Mouse (Mus musculus) heart, embryonic 12.5 days (tissue): Measurements from ENCODE around the gene Myog. TPM values are rescaled to one million over a fixed set of nuclear protein-coding genes. Genes with fewer than 3 reads are reported as not detected.

Source experiments
- ATAC-seq: fragments of 200-750 bp; cut with Nextera tagmentation; 2 replicates; pipeline ENCODE4 v1.8.0; 2017; ENCODE audit warnings: moderate TSS enrichment, moderate library complexity; ENCODE audit not compliant: insufficient number of reproducible peaks, low FRiP score
- H3K27ac ChIP-seq: fragments of 300-500 bp; sonication (generic); 2 replicates; pipeline ENCODE4 v1.5.1; 2016; ENCODE audit warnings: mild to moderate bottlenecking, moderate library complexity; ENCODE audit not compliant: poor library complexity, severe bottlenecking
- H3K27me3 ChIP-seq: fragments of 300-500 bp; sonication (generic); replicated peaks from 2 replicates; pipeline ENCODE4 v1.6.1; 2016; ENCODE audit warnings: mild to moderate bottlenecking, moderate library complexity
- H3K36me3 ChIP-seq: fragments of 300-500 bp; sonication (generic); 2 replicates; pipeline ENCODE4 v1.6.1; 2016; ENCODE audit warnings: mild to moderate bottlenecking, moderate library complexity
- H3K4me1 ChIP-seq: fragments of 300-500 bp; sonication (generic); replicated peaks from 2 replicates; pipeline ENCODE4 v1.6.1; 2016; ENCODE audit warnings: mild to moderate bottlenecking
- H3K4me2 ChIP-seq: fragments of 300-500 bp; sonication (generic); 2 replicates; pipeline ENCODE4 v1.6.1; 2016; ENCODE audit warnings: mild to moderate bottlenecking, moderate library complexity
- H3K4me3 ChIP-seq: fragments of 300-500 bp; sonication (generic); 2 replicates; pipeline ENCODE4 v1.5.1; 2016; ENCODE audit warnings: mild to moderate bottlenecking
- H3K9ac ChIP-seq: fragments of 300-500 bp; sonication (generic); 2 replicates; pipeline ENCODE4 v1.6.1; 2016; ENCODE audit warnings: mild to moderate bottlenecking, moderate library complexity
- H3K9me3 ChIP-seq: fragments of 300-500 bp; sonication (generic); replicated peaks from 2 replicates; pipeline ENCODE4 v1.6.1; 2016; ENCODE audit warnings: mild to moderate bottlenecking, moderate library complexity
- WGBS: fragments of 180-500 bp; shearing (Covaris S2); methylation state at CpG from one replicate; pipeline ENCODE4 v1.1.7; 2016; 5-methylcytosine and 5-hydroxymethylcytosine counted together
- polyA plus RNA-seq: library from polyadenylated mRNA; unstranded; fragments of >200 nt; fragmentation: Nextera tagmentation; extraction: Ambion mirVana; gene quantifications from 2 replicates; pipeline ENCODE4 v1.2.1, GENCODE M21; 2016

Gene Myog
- polyA plus RNA-seq, 1 experiment from 2014 or later: 1.2 TPM

DNA sequence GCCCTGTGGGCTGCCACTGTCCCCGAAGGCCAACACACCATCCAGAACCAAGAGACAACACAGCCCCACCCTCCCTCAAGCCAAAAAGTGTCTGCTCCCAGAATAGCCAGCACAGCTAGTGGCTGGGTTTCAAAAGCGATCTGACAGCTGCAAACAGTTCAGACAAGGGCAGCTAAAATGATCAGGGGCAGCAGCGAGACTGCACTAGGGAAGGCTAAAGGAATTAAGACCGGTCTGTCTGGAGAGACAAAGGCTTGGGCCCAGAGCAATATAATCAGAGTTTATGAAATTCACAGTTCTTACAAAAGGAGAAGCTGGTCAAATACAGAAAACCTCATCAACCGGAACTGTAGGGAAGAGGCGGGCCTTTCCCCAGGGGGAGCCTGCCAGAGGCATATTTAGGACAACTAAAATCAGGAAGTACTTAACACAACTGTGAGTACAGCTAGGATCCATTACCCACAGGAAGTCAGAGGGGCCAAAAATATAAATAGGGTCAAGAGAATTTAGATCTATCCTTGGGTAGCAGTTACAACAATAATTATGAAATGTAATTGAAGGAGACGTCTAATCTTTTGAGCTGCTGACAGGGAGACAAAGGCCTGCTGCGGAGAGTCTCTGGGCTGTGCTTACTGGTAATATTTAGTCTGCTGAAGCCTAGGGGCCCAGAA lies 12.9 kb downstream of the Myog start:
- Histone ChIP-seq H3K36me3 (peaks cover 25% of the 10 kb centered on the region), H3K27ac (peak overlapping the region; percentile 91), H3K4me3 (no peak overlapping the region), H3K4me2 (0 out of 2 replicates have a peak overlapping the region, but pooled peaks have one; percentile 14), H3K9me3 (no peaks in the 10 kb centered on the region), H3K27me3 (peaks cover 14% of the 10 kb centered on the region), H3K4me1 (peaks cover 38% of the 10 kb centered on the region), H3K9ac (peak overlapping the region; percentile 48; the same call in 1 of the 2 replicates)
- 0 out of 2 replicates have a peak, but pooled peaks have one; percentile 43 for ATAC-seq
- WGBS: 29% methylated on average over 8 of the region's 8 CpGs

DNA sequence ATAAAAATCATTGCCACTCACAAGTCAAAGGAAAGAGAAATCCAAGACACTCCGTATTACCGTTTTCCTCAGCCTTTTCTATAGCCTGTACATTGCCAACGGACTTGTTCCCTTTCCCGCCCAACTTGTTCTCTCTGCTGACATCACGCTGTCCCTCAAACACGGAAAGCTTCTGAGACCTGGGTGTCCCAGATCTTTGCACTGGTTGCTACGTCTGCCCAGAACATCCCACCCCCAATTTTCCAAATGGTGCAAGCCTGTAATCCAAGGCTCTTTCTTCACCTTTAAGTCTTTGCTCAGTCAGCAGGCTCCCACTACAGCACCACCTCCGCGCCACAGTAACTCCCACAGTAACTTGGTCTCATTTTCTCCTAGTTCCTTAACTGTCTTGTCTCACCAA lies 15.2 kb downstream of the Myog start:
- peaks cover 21% of the 10 kb centered on the region for H3K4me1 ChIP-seq
- H3K36me3 ChIP-seq: peaks cover 38% of the 10 kb centered on the region
- ATAC-seq: no peak
- 91% methylated on average over 9 of the region's 9 CpGs for WGBS
- no peak overlapping the region for H3K4me2 ChIP-seq
- H3K9ac ChIP-seq: no peak overlapping the region
- no peak overlapping the region for H3K4me3 ChIP-seq
- H3K9me3 ChIP-seq: no peaks in the 10 kb centered on the region
- no peak overlapping the region for H3K27ac ChIP-seq
- peaks cover 4% of the 10 kb centered on the region; the same call in 1 of the 2 replicates for H3K27me3 ChIP-seq

DNA sequence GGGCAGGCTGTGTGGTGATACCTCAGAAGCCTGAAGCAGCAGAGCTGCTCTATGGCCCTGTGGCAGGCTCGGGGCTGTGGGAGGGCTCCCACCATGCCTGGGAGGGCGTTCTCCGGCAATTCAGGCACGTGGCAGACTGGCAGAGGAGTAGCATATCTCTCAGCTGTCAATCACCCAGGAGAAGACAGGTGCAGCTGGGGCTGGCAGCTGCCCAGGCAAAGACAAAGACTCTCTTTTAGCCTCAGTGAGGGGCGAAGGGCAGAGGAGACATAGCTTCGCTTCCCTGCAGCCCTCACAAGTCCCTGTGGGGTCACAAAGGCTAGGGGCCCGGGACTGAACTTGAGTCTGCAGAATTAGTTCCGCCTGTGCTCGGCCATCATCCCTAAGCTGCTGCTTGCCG lies 17.6 kb downstream of the Myog start:
- ATAC-seq: no peak
- no peak overlapping the region for H3K4me2 ChIP-seq
- 75% methylated on average over 10 of the region's 10 CpGs for WGBS
- no peak overlapping the region for H3K27ac ChIP-seq
- peaks cover 60% of the 10 kb centered on the region for H3K36me3 ChIP-seq
- no peaks in the 10 kb centered on the region for H3K9me3 ChIP-seq
- no peaks in the 10 kb centered on the region for H3K27me3 ChIP-seq
- H3K9ac ChIP-seq: no peak overlapping the region
- H3K4me3 ChIP-seq: no peak overlapping the region
- H3K4me1 ChIP-seq: peaks cover 14% of the 10 kb centered on the region

DNA sequence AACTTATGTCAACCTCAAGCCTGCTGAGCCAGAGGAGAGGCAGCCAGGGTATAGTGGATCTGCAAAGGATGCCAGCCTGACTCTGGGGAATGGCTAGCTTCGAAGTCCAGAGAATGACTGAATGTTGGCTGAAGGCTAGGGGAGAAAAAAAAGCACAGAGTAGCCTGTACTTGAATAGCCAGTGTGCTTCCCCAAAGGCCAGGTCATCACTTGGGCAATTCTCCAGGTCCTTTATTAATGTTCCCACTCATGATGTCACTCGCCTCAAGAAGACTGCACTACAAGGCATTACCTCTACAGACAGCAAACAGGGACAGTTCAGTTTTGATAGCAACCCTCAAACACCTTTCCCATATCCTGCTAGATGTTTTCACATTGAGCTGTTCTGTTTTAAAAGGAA lies 20.5 kb downstream of the Myog start:
- Histone ChIP-seq H3K27me3 (no peaks in the 10 kb centered on the region), H3K4me1 (no peaks in the 10 kb centered on the region), H3K9ac (no peak overlapping the region), H3K36me3 (peaks cover 55% of the 10 kb centered on the region), H3K4me2 (no peak overlapping the region), H3K27ac (no peak overlapping the region), H3K4me3 (no peak overlapping the region), H3K9me3 (no peaks in the 10 kb centered on the region)
- 80% methylated on average over 2 of the region's 2 CpGs for WGBS
- ATAC-seq: no peak

DNA sequence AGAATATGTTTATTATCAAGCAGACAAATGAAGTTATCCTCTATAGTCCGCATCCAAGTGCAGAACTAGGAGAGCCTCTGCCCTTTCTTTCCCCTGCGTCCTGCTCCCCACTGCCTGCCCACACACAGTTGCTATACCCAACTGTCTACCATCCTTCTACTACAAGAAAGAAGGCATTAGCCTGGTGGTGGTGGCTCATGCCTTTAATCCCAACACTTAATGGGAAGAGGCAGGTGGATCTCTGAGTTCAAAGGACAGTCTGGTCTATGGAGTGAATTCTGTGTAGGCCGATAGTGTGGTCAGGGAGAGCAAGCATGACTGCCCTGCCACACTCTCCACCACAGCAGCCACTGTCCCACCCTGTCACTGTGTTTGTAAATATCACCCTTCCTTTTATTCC lies 20.9 kb downstream of the Myog start:
- H3K27me3 ChIP-seq: no peaks in the 10 kb centered on the region
- H3K9me3 ChIP-seq: no peaks in the 10 kb centered on the region
- H3K36me3 ChIP-seq: peaks cover 55% of the 10 kb centered on the region
- WGBS: 87% methylated on average over 3 of the region's 3 CpGs
- no peak for ATAC-seq
- no peak overlapping the region for H3K9ac ChIP-seq
- no peaks in the 10 kb centered on the region for H3K4me1 ChIP-seq
- no peak overlapping the region for H3K4me2 ChIP-seq
- no peak overlapping the region for H3K4me3 ChIP-seq
- no peak overlapping the region for H3K27ac ChIP-seq

DNA sequence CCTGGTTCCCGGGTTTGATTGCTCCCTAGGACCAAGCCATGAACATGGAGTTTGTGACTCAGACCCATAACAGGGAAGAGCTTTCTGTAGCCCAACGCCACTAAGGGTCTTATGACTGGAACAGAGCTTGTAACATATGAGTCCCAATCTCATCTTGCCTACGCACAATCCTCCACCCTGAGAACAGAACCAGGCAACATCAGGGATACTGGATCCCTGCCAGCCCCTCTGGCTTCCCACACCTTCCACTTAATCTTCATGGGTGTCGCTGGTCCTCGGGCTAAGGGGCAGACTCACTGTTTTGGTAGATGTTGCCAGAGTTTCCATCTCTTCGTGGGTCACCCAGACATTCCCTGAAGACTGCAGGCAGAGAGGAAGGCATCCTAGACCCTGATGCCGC lies 22.0 kb downstream of the Myog start:
- Histone ChIP-seq H3K36me3 (peaks cover 66% of the 10 kb centered on the region), H3K4me2 (no peak overlapping the region), H3K27ac (no peak overlapping the region), H3K9me3 (no peaks in the 10 kb centered on the region), H3K27me3 (no peaks in the 10 kb centered on the region), H3K4me1 (no peaks in the 10 kb centered on the region), H3K9ac (no peak overlapping the region), H3K4me3 (no peak overlapping the region)
- no peak for ATAC-seq
- 86% methylated on average over 7 of the region's 7 CpGs for WGBS

DNA sequence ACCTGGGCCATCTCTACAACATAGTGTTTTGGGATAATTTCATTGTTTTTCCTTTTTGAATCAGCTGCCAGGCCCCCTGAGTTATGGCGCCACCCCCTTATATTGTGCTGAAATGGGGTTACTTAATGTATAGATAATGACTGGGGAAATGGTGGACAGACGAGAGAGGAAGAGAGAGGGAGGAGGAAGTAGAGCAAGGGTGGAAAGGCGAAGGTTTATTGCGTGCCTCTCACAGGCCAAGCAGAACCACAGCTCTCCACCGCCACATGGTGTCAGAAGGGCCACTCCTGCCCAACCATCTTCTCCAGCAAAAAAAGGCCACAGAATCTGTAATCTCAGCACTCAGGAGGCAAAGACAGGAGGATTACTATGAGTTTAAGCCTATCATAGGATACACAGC lies 25.4 kb downstream of the Myog start:
- H3K4me3 ChIP-seq: no peak overlapping the region
- no peaks in the 10 kb centered on the region for H3K4me1 ChIP-seq
- ATAC-seq: no peak
- H3K9me3 ChIP-seq: no peaks in the 10 kb centered on the region
- H3K9ac ChIP-seq: no peak overlapping the region
- H3K27me3 ChIP-seq: no peaks in the 10 kb centered on the region
- H3K36me3 ChIP-seq: peaks cover 60% of the 10 kb centered on the region
- no peak overlapping the region for H3K4me2 ChIP-seq
- 84% methylated on average over 5 of the region's 5 CpGs for WGBS
- no peak overlapping the region for H3K27ac ChIP-seq

DNA sequence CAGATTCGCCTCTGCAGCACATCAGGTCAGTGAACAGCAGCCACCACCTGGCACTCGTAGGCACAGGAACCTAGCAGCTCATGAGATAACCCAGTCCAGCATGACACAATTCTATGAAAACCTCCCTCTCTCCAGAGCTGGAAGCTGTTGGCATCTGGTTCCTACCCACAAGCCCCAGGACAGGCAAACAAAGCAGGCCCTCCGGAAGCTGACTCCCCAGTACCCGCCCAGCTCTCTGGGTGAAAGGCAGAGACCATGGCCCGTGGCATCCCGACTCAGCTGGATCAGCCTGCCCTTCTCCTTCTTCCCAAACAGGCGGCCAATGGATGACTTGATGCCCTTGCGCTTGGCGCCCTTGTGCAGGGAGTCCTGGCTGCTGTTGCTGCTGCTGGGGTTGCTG lies 26.6 kb downstream of the Myog start:
- Histone ChIP-seq H3K4me3 (no peak overlapping the region), H3K9me3 (no peaks in the 10 kb centered on the region), H3K27me3 (no peaks in the 10 kb centered on the region), H3K27ac (no peak overlapping the region), H3K9ac (no peak overlapping the region), H3K4me2 (no peak overlapping the region), H3K36me3 (peaks cover 57% of the 10 kb centered on the region), H3K4me1 (no peaks in the 10 kb centered on the region)
- no peak for ATAC-seq
- WGBS: 81% methylated on average over 9 of the region's 9 CpGs

DNA sequence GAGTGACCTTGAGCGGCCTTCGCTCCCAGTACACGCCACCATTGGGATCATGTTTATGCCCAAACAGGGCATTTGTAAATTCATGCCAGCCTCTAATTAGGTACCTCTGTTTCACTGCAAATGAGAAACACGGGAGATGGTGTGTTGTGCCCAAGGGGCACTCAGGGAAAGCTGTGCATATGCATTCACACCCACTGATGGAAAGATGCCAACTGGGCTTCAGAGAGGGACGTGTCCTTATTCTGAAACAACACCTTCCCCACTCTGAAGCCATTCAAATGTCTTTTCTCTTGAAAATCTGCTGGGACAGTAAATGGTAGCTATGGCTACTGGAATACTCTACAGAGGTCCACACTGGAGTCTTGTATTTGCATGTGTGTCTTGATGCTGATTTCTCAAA lies 28.5 kb downstream of the Myog start:
- H3K27me3 ChIP-seq: no peaks in the 10 kb centered on the region
- H3K27ac ChIP-seq: no peak overlapping the region
- peaks cover 56% of the 10 kb centered on the region for H3K36me3 ChIP-seq
- H3K9me3 ChIP-seq: no peaks in the 10 kb centered on the region
- WGBS: 90% methylated on average over 5 of the region's 5 CpGs
- no peak overlapping the region for H3K4me2 ChIP-seq
- ATAC-seq: no peak
- no peak overlapping the region for H3K9ac ChIP-seq
- no peaks in the 10 kb centered on the region for H3K4me1 ChIP-seq
- H3K4me3 ChIP-seq: no peak overlapping the region

DNA sequence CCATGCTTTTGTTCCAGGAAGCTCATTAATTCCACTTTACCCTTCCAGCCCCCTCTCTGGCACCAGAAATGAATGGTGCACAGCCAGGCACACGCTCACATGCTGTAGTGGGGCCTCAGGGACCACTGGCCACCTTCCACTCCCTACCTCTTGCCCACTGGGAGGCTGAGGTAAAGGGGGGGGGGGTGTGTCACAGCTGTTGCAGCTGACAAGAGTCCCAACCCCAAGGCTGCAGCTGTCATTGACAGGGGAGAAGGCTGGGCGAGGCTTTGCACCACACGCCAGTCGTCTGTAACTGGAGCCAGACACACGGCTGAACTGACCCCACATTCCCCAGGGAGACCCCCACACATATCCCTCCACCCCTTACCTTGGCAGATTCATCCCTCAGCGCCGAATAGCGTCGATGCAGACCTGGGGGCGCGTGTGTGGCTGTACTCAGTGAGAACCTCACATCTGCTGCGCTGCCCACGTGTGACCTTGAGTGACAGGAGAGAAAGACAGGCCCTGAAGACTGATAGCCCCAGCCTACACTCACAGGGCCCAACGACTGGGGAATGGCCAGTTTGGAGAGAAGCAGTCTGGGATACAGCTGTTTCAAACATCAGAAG lies 31.0 kb downstream of the Myog start:
- H3K9ac ChIP-seq: no peak overlapping the region
- H3K36me3 ChIP-seq: peaks cover 64% of the 10 kb centered on the region
- no peaks in the 10 kb centered on the region for H3K9me3 ChIP-seq
- H3K27ac ChIP-seq: no peak overlapping the region
- ATAC-seq: no peak
- 58% methylated on average over 14 of the region's 14 CpGs for WGBS
- no peak overlapping the region for H3K4me2 ChIP-seq
- H3K27me3 ChIP-seq: no peaks in the 10 kb centered on the region
- H3K4me1 ChIP-seq: no peaks in the 10 kb centered on the region
- H3K4me3 ChIP-seq: no peak overlapping the region

DNA sequence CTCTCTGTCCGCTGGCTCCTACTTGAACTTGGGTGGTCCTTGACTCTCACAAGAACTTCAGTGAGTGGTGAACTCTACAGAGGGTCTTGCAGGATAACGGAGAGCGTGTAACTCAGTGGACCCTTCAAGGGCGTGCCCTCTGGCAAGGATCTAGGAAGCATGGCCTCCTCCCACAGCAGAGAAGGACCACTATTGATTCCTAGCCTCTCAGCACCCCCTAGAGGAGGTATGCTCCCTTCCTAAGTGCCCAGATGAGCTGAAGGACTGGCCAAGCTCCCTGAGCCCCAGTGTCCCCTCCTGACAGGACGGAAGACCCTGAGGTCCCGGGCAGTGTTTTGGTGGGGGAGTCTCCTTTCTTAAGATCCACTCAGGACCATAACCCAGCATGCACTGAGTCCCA lies 32.8 kb downstream of the Myog start:
- WGBS: 79% methylated on average over 6 of the region's 6 CpGs
- no peaks in the 10 kb centered on the region for H3K4me1 ChIP-seq
- no peak for ATAC-seq
- H3K9ac ChIP-seq: no peak overlapping the region
- no peak overlapping the region for H3K27ac ChIP-seq
- H3K9me3 ChIP-seq: no peaks in the 10 kb centered on the region
- no peak overlapping the region for H3K4me3 ChIP-seq
- H3K36me3 ChIP-seq: peaks cover 60% of the 10 kb centered on the region
- H3K4me2 ChIP-seq: no peak overlapping the region
- no peaks in the 10 kb centered on the region for H3K27me3 ChIP-seq
